Mouse (Mus musculus) liver, embryonic 11.5 days (tissue): ENCODE data around the gene Dnal1. TPM values are rescaled to one million over a fixed set of nuclear protein-coding genes. Genes with fewer than 3 reads are reported as not detected.

Experiments used
- ATAC-seq: fragments of 200-750 bp; cut with Nextera tagmentation; replicated peaks from 2 replicates; pipeline ENCODE4 v1.8.0; 2017; ENCODE audit warnings: moderate number of reproducible peaks, mild to moderate bottlenecking, moderate TSS enrichment, moderate library complexity; ENCODE audit not compliant: low FRiP score
- DNase-seq: peaks from one replicate; pipeline ENCODE4 v3.0.0-alpha.2; 2017; ENCODE audit warnings: low spot score
- H3K27ac ChIP-seq: fragments of 300-500 bp; sonication (generic); 2 replicates; pipeline ENCODE4 v1.5.1; 2014; ENCODE audit warnings: mild to moderate bottlenecking, low read depth, low read length, control low read depth
- H3K27me3 ChIP-seq: fragments of 300-500 bp; sonication (generic); replicated peaks from 2 replicates; pipeline ENCODE4 v1.6.1; 2014; ENCODE audit warnings: low read length, mixed read lengths; ENCODE audit not compliant: control insufficient read depth, insufficient read depth
- H3K36me3 ChIP-seq: fragments of 300-500 bp; sonication (generic); 2 replicates; pipeline ENCODE4 v1.6.1; 2014; ENCODE audit warnings: mild to moderate bottlenecking, low read length, moderate library complexity, mixed read lengths; ENCODE audit not compliant: control insufficient read depth, insufficient read depth
- H3K4me1 ChIP-seq: fragments of 300-500 bp; sonication (generic); replicated peaks from 2 replicates; pipeline ENCODE4 v1.6.1; 2014; ENCODE audit warnings: low read length, mixed read lengths; ENCODE audit not compliant: control insufficient read depth, insufficient read depth
- H3K4me2 ChIP-seq: fragments of 300-500 bp; sonication (generic); 2 replicates; pipeline ENCODE4 v1.6.1; 2014; ENCODE audit warnings: mild to moderate bottlenecking, control low read depth, moderate library complexity
- H3K4me3 ChIP-seq: fragments of 300-500 bp; sonication (generic); 2 replicates; pipeline ENCODE4 v1.5.1; 2014; ENCODE audit warnings: low read depth, low read length, control low read depth
- H3K9ac ChIP-seq: fragments of 300-500 bp; sonication (generic); 2 replicates; pipeline ENCODE4 v1.6.1; 2014; ENCODE audit warnings: low read depth, low read length, control low read depth
- H3K9me3 ChIP-seq: fragments of 300-500 bp; sonication (generic); 2 replicates; pipeline ENCODE4 v1.6.1; 2016; ENCODE audit warnings: low read length, inconsistent platforms, mixed read lengths; ENCODE audit not compliant: control insufficient read depth
- WGBS: fragments of 180-500 bp; shearing (Covaris S2); extraction: QIAGEN DNeasy Blood & Tissue Kit; methylation state at CpG from one replicate; pipeline ENCODE4 v1.1.7; 2014; 5-methylcytosine and 5-hydroxymethylcytosine counted together
- polyA plus RNA-seq: library from polyadenylated mRNA; unstranded; fragments of >200 nt; fragmentation: Nextera tagmentation; extraction: Ambion mirVana; gene quantifications from 2 replicates; pipeline ENCODE4 v1.2.1, GENCODE M21; 2014

The Dnal1 gene
- polyA plus RNA-seq, 1 experiment from 2014 or later = 2.3 TPM

GRCm38 (mm10) chr12:84178652-84179445, 64.7 kb downstream of the Dnal1 start:
- Histone ChIP-seq H3K4me2 (peak overlapping the region; percentile 20), H3K9me3 (no peaks in the 10 kb centered on the region), H3K9ac (peak overlapping the region; percentile 26; the same call in 1 of the 2 replicates), H3K27ac (no peak overlapping the region; the same call in 1 of the 2 replicates), H3K36me3 (peaks cover 3% of the 10 kb centered on the region), H3K4me3 (no peak overlapping the region), H3K4me1 (peaks cover 86% of the 10 kb centered on the region), H3K27me3 (no peaks in the 10 kb centered on the region)
- no peak for DNase-seq
- no peak for ATAC-seq
- 56% methylated on average over 10 of the region's 10 CpGs for WGBS

GRCm38 (mm10) chr12:84180090-84180489, 65.9 kb downstream of the Dnal1 start:
- no peaks in the 10 kb centered on the region for H3K9me3 ChIP-seq
- peaks cover 4% of the 10 kb centered on the region; the same call in 1 of the 2 replicates for H3K36me3 ChIP-seq
- peak overlapping the region; percentile 43; the same call in 1 of the 2 replicates for H3K27ac ChIP-seq
- H3K9ac ChIP-seq = peak overlapping the region; percentile 48
- peak overlapping the region; percentile 39; the same call in 1 of the 2 replicates for H3K4me2 ChIP-seq
- no peak for ATAC-seq
- no peak for DNase-seq
- 75% methylated on average over 3 of the region's 3 CpGs for WGBS
- H3K4me3 ChIP-seq = no peak overlapping the region
- H3K27me3 ChIP-seq = no peaks in the 10 kb centered on the region
- peaks cover 73% of the 10 kb centered on the region for H3K4me1 ChIP-seq

GRCm38 (mm10) chr12:84180701-84181435, 66.7 kb downstream of the Dnal1 start:
- 48% methylated on average over 8 of the region's 8 CpGs for WGBS
- Histone ChIP-seq H3K9ac (peak overlapping the region; percentile 48), H3K36me3 (peaks cover 8% of the 10 kb centered on the region; the same call in 1 of the 2 replicates), H3K9me3 (no peaks in the 10 kb centered on the region), H3K4me3 (no peak overlapping the region), H3K27me3 (no peaks in the 10 kb centered on the region), H3K4me1 (peaks cover 66% of the 10 kb centered on the region), H3K27ac (peak overlapping the region; percentile 43; the same call in 1 of the 2 replicates), H3K4me2 (peak overlapping the region; percentile 39)
- peak; percentile 50; the same call in 1 of the 2 replicates for ATAC-seq
- no peak for DNase-seq

- no peak for ATAC-seq
- Histone ChIP-seq H3K27me3 (no peaks in the 10 kb centered on the region), H3K9ac (no peak overlapping the region), H3K36me3 (peaks cover 19% of the 10 kb centered on the region), H3K4me3 (no peak overlapping the region), H3K4me2 (no peak overlapping the region), H3K4me1 (peaks cover 57% of the 10 kb centered on the region), H3K9me3 (no peaks in the 10 kb centered on the region; the same call in 1 of the 2 replicates), H3K27ac (no peak overlapping the region)
- DNase-seq = no peak
- 83% methylated on average over 6 of the region's 6 CpGs for WGBS
These were observed 67.8 kb downstream of the Dnal1 start for GRCm38 (mm10) chr12:84181999-84182398.

- H3K9ac ChIP-seq = no peak overlapping the region
- no peak for DNase-seq
- H3K27ac ChIP-seq = no peak overlapping the region
- no peak for ATAC-seq
- no peak overlapping the region for H3K4me3 ChIP-seq
- H3K36me3 ChIP-seq = peaks cover 21% of the 10 kb centered on the region
- H3K27me3 ChIP-seq = no peaks in the 10 kb centered on the region
- H3K4me2 ChIP-seq = no peak overlapping the region
- H3K9me3 ChIP-seq = no peaks in the 10 kb centered on the region; the same call in 1 of the 2 replicates
- WGBS = 95% methylated on average over 5 of the region's 5 CpGs
- peaks cover 50% of the 10 kb centered on the region for H3K4me1 ChIP-seq
These were observed 70.8 kb downstream of the Dnal1 start for GRCm38 (mm10) chr12:84184979-84185378.

- H3K9me3 ChIP-seq = no peaks in the 10 kb centered on the region; the same call in 1 of the 2 replicates
- H3K9ac ChIP-seq = no peak overlapping the region
- no peak overlapping the region for H3K4me3 ChIP-seq
- no peak overlapping the region for H3K4me2 ChIP-seq
- DNase-seq (no peak), ATAC-seq (no peak)
- H3K36me3 ChIP-seq = peaks cover 21% of the 10 kb centered on the region
- no peak overlapping the region for H3K27ac ChIP-seq
- H3K27me3 ChIP-seq = no peaks in the 10 kb centered on the region
- peaks cover 50% of the 10 kb centered on the region for H3K4me1 ChIP-seq
- whole genome bisulfite sequencing = 80% methylated on average over 6 of the region's 6 CpGs
These were observed 71.4 kb downstream of the Dnal1 start for GRCm38 (mm10) chr12:84185547-84185946.

GRCm38 (mm10) chr12:84186536-84186935, 72.4 kb downstream of the Dnal1 start:
- Histone ChIP-seq H3K27me3 (no peaks in the 10 kb centered on the region), H3K27ac (no peak overlapping the region), H3K36me3 (peaks cover 21% of the 10 kb centered on the region), H3K4me3 (no peak overlapping the region), H3K4me2 (no peak overlapping the region), H3K9me3 (no peaks in the 10 kb centered on the region; the same call in 1 of the 2 replicates), H3K9ac (no peak overlapping the region), H3K4me1 (peaks cover 50% of the 10 kb centered on the region)
- no peak for DNase-seq
- 91% methylated on average over 3 of the region's 3 CpGs for WGBS
- ATAC-seq = no peak

GRCm38 (mm10) chr12:84186950-84187349, 72.8 kb downstream of the Dnal1 start:
- Histone ChIP-seq H3K4me3 (no peak overlapping the region), H3K9ac (no peak overlapping the region), H3K9me3 (no peaks in the 10 kb centered on the region; the same call in 1 of the 2 replicates), H3K4me1 (peaks cover 50% of the 10 kb centered on the region), H3K27ac (no peak overlapping the region), H3K27me3 (no peaks in the 10 kb centered on the region), H3K36me3 (peaks cover 21% of the 10 kb centered on the region), H3K4me2 (no peak overlapping the region)
- 87% methylated on average over 5 of the region's 5 CpGs for WGBS
- ATAC-seq (no peak), DNase-seq (no peak)
